Mouse (Mus musculus) heart, adult 2 months (tissue): Measurements from ENCODE around the gene Ccdc24. TPM values are rescaled to one million over a fixed set of nuclear protein-coding genes. Genes with fewer than 3 reads are reported as not detected.

Experiments used
- DNase-seq, 2 experiments: peaks; one replicate each; pipeline ENCODE4 v3.0.0; 2021
- H3K27ac ChIP-seq: fragments of 200-600 bp; 2 replicates; pipeline ENCODE4 v1.8.1; 2022
- H3K27me3 ChIP-seq: fragments of 200-500 bp; 2 replicates; pipeline ENCODE4 v1.6.1; 2012; ENCODE audit warnings: mild to moderate bottlenecking, low read length, inconsistent platforms, mixed read lengths; ENCODE audit not compliant: control insufficient read depth, insufficient read depth
- H3K36me3 ChIP-seq: fragments of 200-500 bp; 2 replicates; pipeline ENCODE4 v1.6.1; 2012; ENCODE audit warnings: low read length, inconsistent platforms; ENCODE audit not compliant: control insufficient read depth, insufficient read depth
- H3K4me1 ChIP-seq: fragments of 200-500 bp; 2 replicates; pipeline ENCODE4 v1.6.1; 2011; ENCODE audit warnings: low read length; ENCODE audit not compliant: control insufficient read depth, insufficient read depth
- H3K4me3 ChIP-seq: fragments of 200-600 bp; 2 replicates; pipeline ENCODE4 v1.8.1; 2022
- H3K79me2 ChIP-seq: fragments of 200-500 bp; replicated peaks from 2 replicates; pipeline ENCODE4 v1.6.1; 2012; ENCODE audit warnings: mild to moderate bottlenecking, inconsistent platforms, low read length, moderate library complexity, mixed read lengths; ENCODE audit not compliant: control insufficient read depth, insufficient read depth
- H3K9ac ChIP-seq: fragments of 200-500 bp; 2 replicates; pipeline ENCODE4 v1.6.1; 2012; ENCODE audit warnings: low read depth, mild to moderate bottlenecking, control low read depth, inconsistent platforms, low read length, mixed read lengths
- CTCF ChIP-seq: fragments of 200-600 bp; IDR thresholded peaks from 2 replicates; pipeline ENCODE4 v1.8.1; 2022; ENCODE audit warnings: antibody characterized with exemption, mild to moderate bottlenecking, moderate library complexity
- EP300 ChIP-seq: fragments of 200-500 bp; IDR thresholded peaks from 2 replicates; pipeline ENCODE4 v1.6.1; 2011; ENCODE audit warnings: low read depth, low read length, control low read depth; ENCODE audit not compliant: insufficient read depth
- POLR2A ChIP-seq: fragments of 200-500 bp; IDR thresholded peaks from 2 replicates; pipeline ENCODE4 v1.6.1; 2011; ENCODE audit warnings: mild to moderate bottlenecking, low read depth, low read length, control low read depth; ENCODE audit not compliant: insufficient read depth
- WGBS: fragments of 180-500 bp; shearing (Covaris S2); methylation state at CpG from one replicate; pipeline ENCODE4 v1.1.7; 2018; 5-methylcytosine and 5-hydroxymethylcytosine counted together
- intact Hi-C: fragments of 180-260 bp; cut with DNase I; formaldehyde crosslinking; loops from one replicate; pipeline ENCODE4 v1.15.1; 2025
- polyA plus RNA-seq: library from polyadenylated mRNA; depleted of rRNA; stranded (reverse); fragments of >200 nt; gene quantifications from 2 replicates; pipeline ENCODE4 v1.2.3, GENCODE M21; 2012
- total RNA-seq, 2 experiments: library from RNA; stranded (reverse); gene quantifications; 2 replicates each; pipeline ENCODE4 v1.2.3; 2021

Ccdc24 gene
- total and polyA plus RNA-seq, 3 experiments = 0.09 to 2.0 (median 0.18) TPM

DNA sequence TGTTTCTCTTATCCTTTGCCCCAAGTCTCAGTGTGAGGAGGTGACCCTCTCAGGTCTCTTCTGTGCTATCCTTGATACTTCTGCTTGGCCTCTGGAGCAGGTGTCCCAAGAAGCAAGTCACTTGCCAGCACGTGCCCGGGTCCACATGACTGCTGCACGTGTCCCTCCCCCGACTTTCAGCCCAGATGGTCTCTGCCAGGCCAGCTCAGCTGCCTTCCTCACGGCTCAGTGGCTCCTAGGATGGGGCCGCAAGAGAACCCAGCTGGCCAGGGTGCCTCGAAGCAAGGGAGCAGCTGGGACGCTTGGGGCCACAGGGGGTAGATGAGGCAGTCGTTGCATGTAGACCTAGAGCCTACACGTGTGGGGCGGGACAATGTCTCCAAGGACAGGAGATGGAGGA lies 27.0 kb downstream of the Ccdc24 start:
- WGBS = 86% methylated on average over 11 of the region's 11 CpGs
- intact Hi-C loops = no loop called here
- no peaks in the 10 kb centered on the region for H3K79me2 ChIP-seq

DNA sequence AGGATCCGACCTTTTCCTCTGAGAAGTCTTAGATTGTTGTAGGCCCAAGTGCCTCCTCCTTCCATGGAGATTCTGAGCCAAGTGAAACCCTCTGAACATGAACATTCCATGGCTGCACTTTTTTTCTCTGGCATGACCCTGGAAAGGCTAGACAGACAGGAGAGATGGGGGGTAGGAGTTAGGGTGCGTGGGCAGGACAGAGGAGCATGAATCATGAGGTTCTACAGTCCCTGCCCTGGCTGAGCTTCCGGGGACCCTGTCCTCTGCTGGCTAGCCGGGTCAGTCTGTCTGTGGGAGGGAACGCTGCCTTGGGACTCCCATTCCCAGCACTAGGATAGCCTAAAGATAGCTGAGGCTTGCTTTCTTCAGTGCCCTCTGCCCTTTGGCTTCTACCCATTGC lies 27.9 kb downstream of the Ccdc24 start:
- 79% methylated on average over 5 of the region's 5 CpGs for WGBS
- no peaks in the 10 kb centered on the region for H3K79me2 ChIP-seq
- DNase-seq = no peak
- no peak overlapping the region for H3K4me3 ChIP-seq
- H3K36me3 ChIP-seq = no peaks in the 10 kb centered on the region
- H3K27ac ChIP-seq = no peak overlapping the region
- H3K9ac ChIP-seq = no peak overlapping the region
- no peaks in the 10 kb centered on the region; the same call in 1 of the 2 replicates for H3K27me3 ChIP-seq
- intact Hi-C loops = no loop called here
- H3K4me1 ChIP-seq = no peaks in the 10 kb centered on the region
- no peak for TF ChIP-seq CTCF
- no peak for TF ChIP-seq POLR2A
- TF ChIP-seq EP300 = no peak

More for the DNA sequence above, 27.0 kb downstream of the Ccdc24 start:
- no peak for TF ChIP-seq EP300
- no peak for TF ChIP-seq POLR2A
- H3K36me3 ChIP-seq = no peaks in the 10 kb centered on the region
- H3K27me3 ChIP-seq = no peaks in the 10 kb centered on the region; the same call in 1 of the 2 replicates
- no peak overlapping the region for H3K4me3 ChIP-seq
- no peak overlapping the region for H3K9ac ChIP-seq
- no peak for DNase-seq
- no peak overlapping the region for H3K27ac ChIP-seq
- no peaks in the 10 kb centered on the region for H3K4me1 ChIP-seq

- Histone ChIP-seq H3K79me2 (no peaks in the 10 kb centered on the region), H3K4me1 (no peaks in the 10 kb centered on the region), H3K9ac (no peak overlapping the region), H3K27me3 (no peaks in the 10 kb centered on the region; the same call in 1 of the 2 replicates), H3K36me3 (no peaks in the 10 kb centered on the region), H3K27ac (no peak overlapping the region), H3K4me3 (no peak overlapping the region)
- intact Hi-C loops = no loop called here
- TF ChIP-seq POLR2A (no peak), EP300 (no peak), CTCF (no peak)
- 82% methylated on average over 5 of the region's 5 CpGs for WGBS
- no peak for DNase-seq
Observed at GRCm38 (mm10) chr4:117843101-117843500, 29.3 kb downstream of the Ccdc24 start.

DNA sequence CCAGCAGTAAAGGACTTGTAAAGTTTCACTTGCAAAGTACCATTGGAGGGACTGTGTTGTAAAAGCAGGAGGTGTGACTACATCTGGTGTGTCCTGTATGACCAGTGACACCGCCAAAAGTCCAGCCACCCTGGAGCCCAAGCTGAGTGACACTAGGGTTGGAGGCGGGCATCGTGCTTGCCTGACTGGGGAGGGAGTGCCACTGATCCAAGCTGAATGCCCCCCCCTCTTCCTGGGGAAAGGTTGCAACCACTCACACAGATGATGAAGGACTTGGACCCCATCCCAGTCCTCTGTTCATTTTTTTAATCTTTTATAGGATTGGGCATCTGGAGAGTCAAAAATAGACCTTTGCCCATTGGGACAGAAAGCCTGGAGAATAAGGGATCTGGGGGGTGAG lies 30.8 kb downstream of the Ccdc24 start:
- Histone ChIP-seq H3K9ac (no peak overlapping the region), H3K27ac (no peak overlapping the region), H3K36me3 (no peaks in the 10 kb centered on the region), H3K4me1 (no peaks in the 10 kb centered on the region), H3K27me3 (no peaks in the 10 kb centered on the region; the same call in 1 of the 2 replicates), H3K79me2 (no peaks in the 10 kb centered on the region), H3K4me3 (no peak overlapping the region)
- TF ChIP-seq POLR2A (no peak), EP300 (no peak), CTCF (no peak)
- WGBS = 68% methylated on average over 3 of the region's 3 CpGs
- no peak for DNase-seq
- intact Hi-C loops = no loop called here

DNA sequence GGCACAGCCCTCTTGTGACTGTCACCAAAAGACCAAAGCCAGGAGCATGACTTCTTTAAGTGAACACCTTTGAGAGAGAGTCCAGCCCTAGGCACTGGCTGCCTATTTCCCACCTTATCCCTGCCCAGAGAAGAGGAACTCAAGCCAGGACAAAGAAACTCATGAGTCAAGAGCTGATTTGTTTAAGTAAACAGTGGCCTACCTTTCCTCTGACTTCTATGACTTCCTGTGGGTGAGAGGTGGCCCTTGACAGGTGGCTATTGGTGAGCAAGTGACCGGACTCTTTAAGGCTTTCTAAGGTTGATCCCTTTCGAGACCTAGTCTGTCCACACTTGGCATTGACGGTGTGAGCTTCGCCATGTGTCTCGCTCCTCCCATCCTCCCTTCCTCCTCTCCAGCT lies 31.5 kb downstream of the Ccdc24 start:
- DNase-seq = no peak
- Histone ChIP-seq H3K9ac (no peak overlapping the region), H3K4me1 (no peaks in the 10 kb centered on the region), H3K4me3 (no peak overlapping the region), H3K27me3 (no peaks in the 10 kb centered on the region; the same call in 1 of the 2 replicates), H3K79me2 (no peaks in the 10 kb centered on the region), H3K27ac (no peak overlapping the region), H3K36me3 (no peaks in the 10 kb centered on the region)
- no peak for TF ChIP-seq POLR2A
- TF ChIP-seq EP300 = no peak
- TF ChIP-seq CTCF = no peak
- intact Hi-C loops = no loop called here
- 93% methylated on average over 5 of the region's 5 CpGs for WGBS

GRCm38 (mm10) chr4:117839366-117839765 lies 33.0 kb downstream of the Ccdc24 start:
- Histone ChIP-seq H3K27me3 (no peaks in the 10 kb centered on the region; the same call in 1 of the 2 replicates), H3K9ac (no peak overlapping the region)
- intact Hi-C loops = loop anchor here (5.0 kb wide), 1 partner anchor 88 kb away; the partner anchor contains the start of gene Artn

More at GRCm38 (mm10) chr4:117839366-117839765, 33.0 kb downstream of the Ccdc24 start:
- no peak for DNase-seq
- H3K36me3 ChIP-seq = no peaks in the 10 kb centered on the region
- no peaks in the 10 kb centered on the region for H3K79me2 ChIP-seq
- no peak overlapping the region for H3K27ac ChIP-seq
- 81% methylated on average over 6 of the region's 6 CpGs for WGBS
- H3K4me1 ChIP-seq = no peaks in the 10 kb centered on the region
- TF ChIP-seq CTCF = no peak
- no peak for TF ChIP-seq EP300
- TF ChIP-seq POLR2A = no peak
- H3K4me3 ChIP-seq = no peak overlapping the region
